ENCODE assay signal across 18 mouse cellular contexts in the genomic region with DNA sequence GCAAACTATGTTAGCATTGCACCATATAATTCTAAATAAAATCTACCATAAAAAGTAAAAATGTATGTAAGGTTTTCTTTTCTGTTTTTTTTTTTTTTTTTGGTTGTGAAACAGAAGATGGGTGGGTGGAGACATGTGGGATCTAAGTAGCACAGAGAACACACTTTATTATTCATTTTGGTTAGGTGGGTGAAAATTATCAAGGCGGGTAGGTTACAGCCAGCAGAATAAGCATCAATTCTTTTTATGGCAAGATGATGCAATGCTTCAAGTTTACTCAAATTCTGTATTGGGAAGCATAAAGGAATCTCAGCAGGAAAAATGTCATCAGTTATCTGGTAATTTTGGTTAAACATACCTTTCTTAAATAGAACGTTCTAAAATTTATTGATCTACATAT.
"Had no signal": no experiment of that assay in that cellular context is flagged by ENCODE, and none has a peak within 500 bp of the region (broad histone marks: within the 10 kb centered on the region; RNA-seq: fewer than 3 reads in every experiment).

No protein-coding gene starts in this region.

- ATAC-seq: liver, postnatal 0 days; lung, postnatal 0 days; midbrain, embryonic 13.5 days; midbrain, embryonic 15.5 days had no signal

- H3K27ac ChIP-seq: lung, embryonic 15.5 days; macrophage; midbrain, embryonic 13.5 days; midbrain, embryonic 15.5 days; neural tube, embryonic 12.5 days; stomach, embryonic 15.5 days; stomach, postnatal 0 days had no signal

- H3K27me3 ChIP-seq: lung, embryonic 15.5 days; megakaryocyte, embryonic 14.5 days; midbrain, embryonic 13.5 days; midbrain, embryonic 15.5 days; neural tube, embryonic 12.5 days; stomach, embryonic 15.5 days had no signal

- H3K4me3 ChIP-seq: lung, embryonic 15.5 days; megakaryocyte, embryonic 14.5 days; midbrain, embryonic 13.5 days; midbrain, embryonic 15.5 days; neural tube, embryonic 12.5 days; stomach, embryonic 15.5 days had no signal

- DNase-seq: liver, postnatal 0 days; lung, adult 2 months; lung, postnatal 14 days; lung, postnatal 36 days; right cerebral cortex, postnatal 25 days; thymus, adult 18-20 months; thymus, postnatal 14 days; thymus, postnatal 36 days had no signal

- H3K4me2 ChIP-seq: lung, embryonic 15.5 days; midbrain, embryonic 11.5 days; midbrain, embryonic 13.5 days; midbrain, embryonic 15.5 days; neural tube, embryonic 12.5 days; stomach, embryonic 15.5 days had no signal

- H3K36me3 ChIP-seq: lung, embryonic 15.5 days; midbrain, embryonic 13.5 days; midbrain, embryonic 15.5 days; neural tube, embryonic 12.5 days; stomach, embryonic 15.5 days had no signal

- H3K9me3 ChIP-seq: lung, embryonic 15.5 days; midbrain, embryonic 13.5 days; midbrain, embryonic 15.5 days; neural tube, embryonic 12.5 days; stomach, embryonic 15.5 days had no signal

- H3K4me1 ChIP-seq: lung, embryonic 15.5 days; megakaryocyte, embryonic 14.5 days; midbrain, embryonic 13.5 days; midbrain, embryonic 15.5 days; neural tube, embryonic 12.5 days; stomach, embryonic 15.5 days had no signal

- H3K9ac ChIP-seq: liver, postnatal 0 days; lung, embryonic 15.5 days; midbrain, embryonic 13.5 days; midbrain, embryonic 15.5 days; neural tube, embryonic 12.5 days; stomach, embryonic 15.5 days had no signal
